Mouse (Mus musculus) liver, embryonic 14.5 days (tissue): ENCODE measurements around the gene Ifna2. TPM values are rescaled to one million over a fixed set of nuclear protein-coding genes. Genes with fewer than 3 reads are reported as not detected.

Experiments used
- ATAC-seq: fragments of 200-750 bp; cut with Nextera tagmentation; 2 replicates; pipeline ENCODE4 v1.8.0; 2017; ENCODE audit warnings: moderate number of reproducible peaks, mild to moderate bottlenecking, moderate library complexity; ENCODE audit not compliant: insufficient read depth
- DNase-seq, 3 experiments: peaks; one replicate each; pipeline ENCODE4 v3.0.0-alpha.2; 2012 to 2013; ENCODE audit warnings: low read depth in 3 of 3, low spot score in 3 of 3
- H3K27ac ChIP-seq: fragments of 300-500 bp; sonication (generic); 2 replicates; pipeline ENCODE4 v1.5.1; 2014; ENCODE audit warnings: moderate library complexity, mild to moderate bottlenecking, control low read depth, inconsistent platforms
- H3K27me3 ChIP-seq: fragments of 300-500 bp; sonication (generic); 2 replicates; pipeline ENCODE4 v1.6.1; 2014; ENCODE audit warnings: mild to moderate bottlenecking, low read length, moderate library complexity; ENCODE audit not compliant: control insufficient read depth, insufficient read depth
- H3K36me3 ChIP-seq: fragments of 300-500 bp; sonication (generic); replicated peaks from 2 replicates; pipeline ENCODE4 v1.6.1; 2014; ENCODE audit warnings: low read depth; ENCODE audit not compliant: control insufficient read depth, insufficient read depth
- H3K4me1 ChIP-seq, 2 experiments: fragments of 200-500 bp in 1 of 2; fragments of 300-500 bp in 1 of 2; sonication (generic) in 1 of 2; replicated peaks; 2 replicates each; pipeline ENCODE4 v1.6.1; 2012 to 2014; ENCODE audit warnings: antibody characterized with exemption in 1 of 2, inconsistent platforms in 1 of 2, low read length in 1 of 2; ENCODE audit not compliant: control insufficient read depth in 2 of 2, insufficient read depth in 2 of 2
- H3K4me2 ChIP-seq: fragments of 300-500 bp; sonication (generic); 2 replicates; pipeline ENCODE4 v1.6.1; 2014; ENCODE audit warnings: low read depth, mild to moderate bottlenecking, control low read depth, moderate library complexity
- H3K4me3 ChIP-seq, 2 experiments: fragments of 200-500 bp in 1 of 2; fragments of 300-500 bp in 1 of 2; sonication (generic) in 1 of 2; 2 replicates each; pipeline ENCODE4 v1.5.1; 2012 to 2014; ENCODE audit warnings: low read depth in 2 of 2, low read length in 2 of 2, mild to moderate bottlenecking in 2 of 2, control low read depth in 1 of 2, inconsistent platforms in 1 of 2, moderate library complexity in 1 of 2; ENCODE audit not compliant: insufficient read depth in 1 of 2
- H3K9ac ChIP-seq: fragments of 300-500 bp; sonication (generic); replicated peaks from 2 replicates; pipeline ENCODE4 v1.6.1; 2014; ENCODE audit warnings: mild to moderate bottlenecking, control low read depth, moderate library complexity
- H3K9me3 ChIP-seq: fragments of 300-500 bp; sonication (generic); 2 replicates; pipeline ENCODE4 v1.6.1; 2016; ENCODE audit warnings: low read length, mixed read lengths; ENCODE audit not compliant: control insufficient read depth
- CTCF ChIP-seq: IDR thresholded peaks from 2 replicates; pipeline ENCODE4 v1.5.1; 2016; ENCODE audit warnings: antibody characterized with exemption, low read depth, control low read depth
- EP300 ChIP-seq: IDR thresholded peaks from 2 replicates; pipeline ENCODE4 v1.6.1; 2016; ENCODE audit warnings: antibody characterized with exemption, low read depth
- WGBS: fragments of 180-500 bp; shearing (Covaris S2); extraction: QIAGEN DNeasy Blood & Tissue Kit; methylation state at CpG from one replicate; pipeline ENCODE4 v1.1.7; 2014; ENCODE audit not compliant: insufficient replicate concordance; 5-methylcytosine and 5-hydroxymethylcytosine counted together
- polyA plus RNA-seq, 2 experiments: library from polyadenylated mRNA; depleted of rRNA in 1 of 2; stranded (reverse) in 1 of 2; unstranded in 1 of 2; fragments of >200 nt; fragmentation: Nextera tagmentation in 1 of 2; extraction: Ambion mirVana in 1 of 2; gene quantifications; 2 replicates each; pipeline versions ENCODE4 v1.2.1 to v1.2.3; 2012 to 2014

Ifna2 gene
- polyA plus RNA-seq (2012; rRNA removed) (not detected in 2 replicates), polyA plus RNA-seq (2014; fragmentation: Nextera tagmentation; extraction: Ambion mirVana) (not detected in 2 replicates)

GRCm38 (mm10) chr4:88683812-88684211 lies at the start of gene Ifna2:
Gene Ifna2 (minus strand): TSS chr4:88683912.
- H3K4me2 ChIP-seq, result no peak within 1 kb of the TSS
- no peak for DNase-seq
- WGBS, result 81% methylated on average over 1 of the region's 1 CpGs
- no peak within 1 kb of the TSS for H3K4me3 ChIP-seq
- H3K27me3 ChIP-seq, result no peaks in the 10 kb centered on the region
- no peaks in the 10 kb centered on the region for H3K9me3 ChIP-seq
- no peaks in the 10 kb centered on the region for H3K4me1 ChIP-seq
- H3K9ac ChIP-seq, result no peak within 1 kb of the TSS
- no peak for TF ChIP-seq EP300
- TF ChIP-seq CTCF, result no peak
- no peak within 1 kb of the TSS for H3K27ac ChIP-seq
- ATAC-seq, result no peak
- no peaks in the 10 kb centered on the region for H3K36me3 ChIP-seq

DNA sequence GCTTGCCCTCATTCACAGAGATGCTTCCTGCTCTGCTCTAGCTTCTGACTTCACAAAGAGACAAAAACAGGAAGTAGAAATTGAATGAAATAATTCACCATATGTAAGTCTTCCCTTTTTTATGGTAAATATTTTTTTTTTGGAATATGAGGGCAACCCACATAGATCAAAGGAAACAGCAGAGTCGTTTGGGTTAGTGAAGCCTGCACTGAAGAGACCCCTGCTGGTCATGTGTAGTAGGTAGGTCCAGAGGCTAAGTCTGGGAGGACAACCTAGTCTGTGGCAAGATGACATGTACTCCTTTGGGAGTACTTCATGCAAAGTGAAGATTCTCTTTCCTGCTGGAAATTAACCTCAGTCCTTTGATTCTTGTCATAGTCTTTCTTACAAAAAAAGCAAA lies 43.6 kb upstream of the Ifna2 start:
- H3K4me2 ChIP-seq, result peak overlapping the region; percentile 11; the same call in 1 of the 2 replicates
- DNase-seq, result no peak
- WGBS, result 0% methylated on average over 1 of the region's 1 CpGs

DNA sequence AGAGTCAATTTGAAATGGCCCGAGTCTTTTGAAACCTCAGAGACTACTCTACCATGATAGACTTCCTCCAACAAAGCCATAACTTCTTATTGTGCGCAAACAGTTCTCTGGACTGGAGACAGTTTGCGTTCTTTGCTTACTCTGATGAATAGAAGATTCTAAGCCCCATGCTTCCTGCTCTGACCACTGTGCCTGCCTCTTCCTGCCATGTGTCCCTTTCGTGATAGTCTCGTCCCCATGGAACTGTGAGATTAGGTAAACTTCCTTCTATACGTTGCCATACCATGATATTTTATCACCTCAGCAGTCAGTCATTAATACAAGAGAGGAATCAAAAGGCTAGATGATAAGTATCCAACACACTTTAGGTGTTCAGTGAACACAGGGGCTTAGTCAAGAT lies 43.0 kb upstream of the Ifna2 start:
- H3K27me3 ChIP-seq, result no peaks in the 10 kb centered on the region
- no peaks in the 10 kb centered on the region for H3K9me3 ChIP-seq
- no peak overlapping the region for H3K9ac ChIP-seq
- 14% methylated on average over 6 of the region's 6 CpGs for WGBS
- no peaks in the 10 kb centered on the region for H3K36me3 ChIP-seq
- no peak for TF ChIP-seq CTCF
- TF ChIP-seq EP300, result no peak
- ATAC-seq, result no peak
- no peaks in the 10 kb centered on the region; a peak in 1 of 4 replicates for H3K4me1 ChIP-seq
- DNase-seq, result no peak
- no peak overlapping the region for H3K27ac ChIP-seq
- no peak overlapping the region for H3K4me3 ChIP-seq
- peak overlapping the region; percentile 11; the same call in 1 of the 2 replicates for H3K4me2 ChIP-seq

More for the DNA sequence above, 43.6 kb upstream of the Ifna2 start:
- Histone ChIP-seq H3K36me3 (no peaks in the 10 kb centered on the region), H3K9me3 (no peaks in the 10 kb centered on the region), H3K4me1 (no peaks in the 10 kb centered on the region; a peak in 1 of 4 replicates), H3K27ac (no peak overlapping the region), H3K27me3 (no peaks in the 10 kb centered on the region), H3K4me3 (no peak overlapping the region), H3K9ac (no peak overlapping the region)
- TF ChIP-seq EP300 (no peak), CTCF (peak; percentile 67)
- ATAC-seq, result no peak

DNA sequence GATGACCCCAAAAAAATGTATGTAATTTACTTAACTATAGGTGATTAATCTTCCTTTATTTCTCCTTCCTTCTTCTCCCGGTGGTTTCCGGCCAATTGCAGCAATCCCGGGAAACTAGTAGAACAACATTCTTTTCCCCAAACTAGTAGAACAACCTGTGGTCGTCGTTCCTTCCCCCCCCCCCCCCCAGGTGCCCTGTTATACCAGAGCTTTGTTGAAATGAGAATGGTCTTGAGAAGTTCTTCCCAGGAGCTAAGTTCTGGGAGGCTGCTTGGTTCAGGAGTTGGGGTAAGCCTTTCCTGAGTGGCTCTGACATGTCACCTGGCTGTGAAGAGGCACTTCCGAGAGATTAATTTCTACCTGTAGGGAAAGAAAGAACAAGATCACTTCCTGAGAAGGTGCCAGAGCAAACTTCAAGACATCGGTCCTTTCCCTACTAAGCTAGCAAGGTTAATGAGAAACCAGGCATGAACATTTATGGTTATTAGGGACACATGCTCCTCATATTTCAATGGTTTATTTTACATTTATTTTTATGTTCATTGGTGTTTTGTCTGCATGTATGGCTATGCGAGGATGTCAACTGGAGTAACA lies 39.9 kb upstream of the Ifna2 start:
- H3K27ac ChIP-seq, result no peak overlapping the region
- peaks cover 13 to 14% of the 10 kb centered on the region in 2 experiments for H3K4me1 ChIP-seq
- TF ChIP-seq EP300, result no peak
- no peak for TF ChIP-seq CTCF
- H3K9me3 ChIP-seq, result no peaks in the 10 kb centered on the region
- H3K4me2 ChIP-seq, result no peak overlapping the region
- ATAC-seq (no peak), DNase-seq (no peak)
- H3K27me3 ChIP-seq, result no peaks in the 10 kb centered on the region
- 65% methylated on average over 8 of the region's 8 CpGs for WGBS
- no peak overlapping the region for H3K9ac ChIP-seq
- peaks cover 8% of the 10 kb centered on the region for H3K36me3 ChIP-seq
- no peak overlapping the region for H3K4me3 ChIP-seq

DNA sequence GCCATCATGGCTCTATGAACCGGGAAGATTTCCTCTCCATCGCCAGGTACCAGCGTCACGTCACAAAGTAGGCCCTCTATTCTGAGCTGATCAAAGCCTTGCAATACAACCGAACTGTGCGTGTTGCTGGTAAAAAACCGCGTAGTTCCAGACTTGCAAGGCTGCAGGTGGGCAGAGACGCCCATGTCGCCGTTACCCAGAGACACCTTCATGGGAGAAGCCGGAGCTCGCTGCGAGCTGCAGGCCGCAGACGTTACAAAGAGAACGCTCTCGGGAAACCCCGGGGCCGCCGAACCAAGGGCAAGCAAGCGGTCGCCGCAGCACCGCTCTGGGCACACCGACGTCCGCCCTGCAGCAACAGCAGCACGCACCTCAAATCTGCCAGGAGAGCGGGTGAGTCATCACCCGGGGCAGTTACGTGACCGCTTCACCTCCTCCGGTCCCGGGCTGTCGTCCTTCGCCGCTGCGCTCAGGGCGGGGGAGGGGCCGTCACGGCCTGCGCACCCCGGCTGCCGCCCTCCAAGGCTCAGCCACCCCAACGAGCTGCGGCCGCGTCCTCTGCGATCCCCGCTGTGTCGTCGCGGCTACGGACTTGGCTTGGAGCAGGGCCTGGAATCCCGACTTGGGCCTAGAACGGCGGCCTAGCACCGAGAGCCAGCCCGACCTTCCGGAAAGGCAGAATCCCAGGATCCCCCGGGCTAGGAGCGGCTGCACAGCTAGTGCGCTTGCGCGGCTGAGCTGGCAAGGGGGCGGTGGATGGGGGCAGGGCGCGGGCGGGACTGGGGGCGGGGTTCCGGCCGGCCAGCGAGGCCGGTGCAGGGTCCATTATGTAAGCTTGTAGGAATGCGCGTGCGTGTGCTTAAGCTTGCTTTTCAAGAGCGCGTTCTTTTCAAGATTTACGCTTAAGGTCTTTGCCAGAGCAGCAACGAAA lies 38.3 kb upstream of the Ifna2 start, which contains the start of the genes Gm26566 and Klhl9:
Gm26566 (plus strand) TSS at position 15 of the 931 bp plus-strand sequence.
Klhl9 (minus strand) TSS at position 675 of the 931 bp plus-strand sequence.
- H3K27ac ChIP-seq, result peak within 1 kb of the TSS; percentile 75
- DNase-seq, result peak; percentile 68 to 81 (median 81)
- TF ChIP-seq CTCF, result no peak
- H3K4me3 ChIP-seq, result peak within 1 kb of the TSS; percentile 89 to 94
- no peaks in the 10 kb centered on the region for H3K9me3 ChIP-seq
- H3K36me3 ChIP-seq, result peaks cover 8% of the 10 kb centered on the region
- H3K9ac ChIP-seq, result peak within 1 kb of the TSS; percentile 92
- H3K4me2 ChIP-seq, result peak within 1 kb of the TSS; percentile 58
- WGBS, result under 1% methylated on average over 81 of the region's 82 CpGs
- no peaks in the 10 kb centered on the region for H3K27me3 ChIP-seq
- peaks cover 13 to 15% of the 10 kb centered on the region in 2 experiments for H3K4me1 ChIP-seq
- peak; percentile 95 for ATAC-seq
